Mouse (Mus musculus): Measurements from ENCODE around the gene Lama1.

- TF ChIP-seq CTCF (conservative IDR thresholded peaks at IDR 0.05; ENCODE audit: low read length) (no peak), NANOG (IDR thresholded peaks at IDR 0.05; ENCODE audit: borderline replicate concordance, low read length) (no peak), POU5F1 (IDR thresholded peaks at IDR 0.05; ENCODE audit: borderline replicate concordance, low read length) (no peak)
Measured at GRCm38 (mm10) chr17:67690689-67691088, 6.4 kb upstream of the Lama1 start.
